Mouse (Mus musculus) lung, adult 2 months (tissue): ENCODE data around the gene Scgb1a1.

ENCODE experiments used
- CTCF ChIP-seq: fragments of 200-500 bp; IDR thresholded peaks from 2 replicates; pipeline ENCODE4 v1.5.1; 2011; ENCODE audit warnings: mild to moderate bottlenecking, low read length, control low read depth; ENCODE audit not compliant: insufficient read depth
- POLR2A ChIP-seq: fragments of 200-500 bp; IDR thresholded peaks from 2 replicates; pipeline ENCODE4 v1.6.1; 2011; ENCODE audit warnings: low read depth, mild to moderate bottlenecking, control low read depth, low read length, borderline replicate concordance; ENCODE audit errors: extremely low read depth

GRCm38 (mm10) chr19:9076035-9076434 lies 11.7 kb downstream of the Scgb1a1 start:
- no peak for TF ChIP-seq POLR2A
- no peak for TF ChIP-seq CTCF
